Mouse (Mus musculus): ENCODE results near the gene Pgc. TPM values are rescaled to one million over a fixed set of nuclear protein-coding genes. Genes with fewer than 3 reads are reported as not detected.

The Pgc gene
- total RNA-seq, 4 experiments from 2014 or later, result not detected

DNA sequence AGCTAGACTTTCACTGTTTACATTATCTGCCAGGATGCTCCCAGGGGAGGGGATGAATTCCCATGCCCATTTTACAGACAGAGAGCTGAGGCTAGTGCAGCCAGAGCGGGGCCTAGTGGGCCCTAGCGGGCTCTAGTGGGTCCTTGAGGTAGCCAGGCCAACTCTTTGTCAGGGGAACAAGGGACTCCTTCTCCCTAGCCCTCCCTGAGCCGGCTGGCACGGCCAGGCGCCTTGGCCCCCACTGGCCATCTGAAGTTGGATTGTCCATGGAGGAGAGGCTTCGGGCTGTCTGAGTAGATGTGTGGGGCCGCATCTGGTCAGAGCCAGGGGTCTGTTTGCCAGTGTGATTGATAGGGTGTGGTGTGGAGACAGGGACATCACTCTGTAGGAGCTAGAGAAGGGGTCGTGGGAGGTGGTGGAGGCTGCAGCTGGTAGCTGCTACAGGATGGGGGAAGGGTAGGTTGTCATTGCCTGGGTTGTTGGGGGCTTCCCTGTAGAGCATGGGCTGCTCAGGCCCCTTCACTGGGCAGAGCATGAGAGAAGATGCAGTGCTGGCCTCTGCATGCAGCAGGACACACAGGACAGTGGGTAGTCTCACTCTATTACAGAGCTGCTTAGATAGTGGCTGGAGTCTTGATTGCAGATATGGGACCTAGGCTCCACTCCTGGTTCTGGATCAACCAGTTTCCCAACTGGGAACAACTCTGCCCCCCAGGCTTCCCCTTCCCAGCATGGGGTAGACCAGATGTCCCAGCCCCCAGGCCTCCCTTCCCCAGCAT is 57.0 kb downstream of the Pgc start:
- no peak for DNase-seq (ENCODE audit: low spot score)

Other genes starting within 250 kb of the Pgc start
- gene Taf8, start 224.6 kb upstream of the Pgc start, total RNA-seq (2022), result 10 to 100 TPM in 2 of 4 experiments, 1 to 10 TPM in 2; 9.1 to 12.5 (median 10.4) TPM
- 10 to 100 TPM; 74.4 to 82.2 (median 75.2) TPM for gene Ccnd3, start 221.8 kb upstream of the Pgc start, total RNA-seq (2022)
- 10 to 100 TPM; 14.2 to 16.9 (median 15.9) TPM for gene Bysl, start 115.3 kb upstream of the Pgc start, total RNA-seq (2022)
- 10 to 100 TPM; 15.7 to 19.9 (median 18.1) TPM for gene Med20, start 115.3 kb upstream of the Pgc start, total RNA-seq (2022)
- 1 to 10 TPM in 3 of 4 experiments, under 1 TPM in 1; 0.35 to 5.1 (median 2.0) TPM for gene Gm20517, start 115.3 kb upstream of the Pgc start, total RNA-seq (2022)
- 1 to 10 TPM; 3.4 to 4.6 (median 3.7) TPM for gene Usp49, start 96.2 kb upstream of the Pgc start, total RNA-seq (2022)
- gene Tomm6, start 38.5 kb upstream of the Pgc start, total RNA-seq (2022), result 100 to 1,000 TPM; 103 to 121 (median 114) TPM
- 1 to 10 TPM; 4.8 to 7.5 (median 4.9) TPM for gene Frs3, start 37.8 kb upstream of the Pgc start, total RNA-seq (2022)
- under 1 TPM; 0.31 to 0.68 (median 0.48) TPM for gene Gm21981, start 32.4 kb upstream of the Pgc start, total RNA-seq (2022)
- 1 to 10 TPM; 3.0 to 5.6 (median 3.7) TPM for gene Prickle4, start 32.1 kb upstream of the Pgc start, total RNA-seq (2022)
- 10 to 100 TPM; 36.9 to 42.6 (median 39.1) TPM for gene Tfeb, start 10.2 kb downstream of the Pgc start, total RNA-seq (2022)
- gene Mdfi, start 107.8 kb downstream of the Pgc start, total RNA-seq (2022), result 1 to 10 TPM; 1.7 to 2.2 (median 1.9) TPM
- 10 to 100 TPM; 10.2 to 12.7 (median 10.5) TPM for gene Foxp4, start 197.8 kb downstream of the Pgc start, total RNA-seq (2022)